Mouse (Mus musculus) brown adipose tissue, adult 24 weeks (tissue): Measurements from ENCODE around the gene D10Wsu102e. TPM values are rescaled to one million over a fixed set of nuclear protein-coding genes. Genes with fewer than 3 reads are reported as not detected.

Source experiments
- H3K27ac ChIP-seq: fragments of 200-500 bp; replicated peaks from 2 replicates; pipeline ENCODE4 v1.5.1; 2012; ENCODE audit warnings: low read depth, mild to moderate bottlenecking, low read length
- H3K4me1 ChIP-seq: fragments of 200-500 bp; 2 replicates; pipeline ENCODE4 v1.6.1; 2012; ENCODE audit warnings: low read length, mixed read lengths; ENCODE audit not compliant: control insufficient read depth, insufficient read depth, insufficient read length
- H3K4me3 ChIP-seq: fragments of 200-500 bp; 2 replicates; pipeline ENCODE4 v1.5.1; 2012; ENCODE audit warnings: low read depth, mild to moderate bottlenecking, low read length, moderate library complexity; ENCODE audit not compliant: insufficient read depth
- polyA plus RNA-seq: library from polyadenylated mRNA; stranded (reverse); fragments of >200 nt; gene quantifications from 2 replicates; pipeline ENCODE4 v1.2.4, GENCODE M21; 2012; ENCODE audit not compliant: missing spikeins, insufficient read depth, insufficient read length

D10Wsu102e gene
- polyA plus RNA-seq, 1 experiment, result 0.20 TPM

DNA sequence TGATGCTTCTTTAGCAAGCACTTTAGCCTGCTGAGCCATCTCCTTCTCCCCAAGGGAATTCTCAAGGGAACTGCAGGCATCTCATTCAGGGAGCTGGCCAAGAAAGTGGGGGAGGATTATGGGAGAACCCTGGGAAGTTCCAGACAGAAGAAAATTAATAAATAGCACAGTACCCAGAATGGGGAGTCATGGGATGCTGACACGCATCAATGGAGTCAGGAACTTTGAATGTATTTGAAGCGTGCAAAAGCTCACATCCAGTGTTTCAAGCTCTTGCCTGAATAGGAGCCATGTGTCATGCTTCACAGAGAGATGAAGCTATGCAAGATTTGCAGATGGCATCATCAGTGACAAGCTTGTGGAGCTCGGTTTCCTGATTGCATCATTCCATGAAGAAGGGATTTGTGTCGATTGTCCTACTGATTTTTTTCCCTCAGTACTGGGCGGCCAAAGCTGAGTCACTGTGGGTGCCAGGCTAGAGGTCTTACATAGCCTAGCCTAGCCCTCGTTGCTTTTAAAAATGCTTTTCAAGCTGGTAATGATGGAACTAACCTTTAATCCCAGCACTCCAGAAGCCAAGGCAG is 170.5 kb downstream of the D10Wsu102e start:
- Histone ChIP-seq H3K27ac (no peak overlapping the region), H3K4me1 (no peaks in the 10 kb centered on the region), H3K4me3 (no peak overlapping the region)

DNA sequence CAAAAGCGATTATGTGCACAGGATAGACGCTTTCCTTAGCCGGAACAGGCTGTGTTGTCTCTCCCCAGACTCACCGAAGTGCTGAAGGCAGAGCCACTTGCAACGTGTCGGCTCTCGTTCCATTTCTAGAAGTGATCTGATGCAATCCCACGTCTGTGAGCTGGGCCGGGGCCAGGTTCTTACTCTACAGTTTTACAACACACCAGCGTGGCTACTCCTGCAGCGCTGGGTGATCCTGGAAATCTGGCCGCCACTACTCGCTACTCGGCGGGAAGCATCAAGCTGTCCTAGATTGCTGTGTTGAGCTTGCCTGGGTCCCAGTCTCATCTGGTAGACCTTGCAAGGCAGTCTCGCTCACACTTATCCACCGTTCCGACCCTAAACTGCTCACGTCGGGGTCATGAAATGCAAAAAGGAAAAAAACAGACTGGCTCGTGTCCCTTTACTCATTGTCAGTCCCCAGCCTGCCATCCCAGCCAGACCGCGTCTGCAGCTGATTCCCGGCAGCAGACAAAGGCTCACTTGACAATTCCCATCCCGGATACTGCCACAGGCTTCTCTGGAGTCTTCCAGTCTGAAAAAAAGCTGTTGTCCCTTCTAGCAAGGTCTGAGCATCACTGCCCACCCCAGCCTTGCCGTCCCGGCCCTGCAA is 173.4 kb downstream of the D10Wsu102e start:
- Histone ChIP-seq H3K27ac (no peak overlapping the region), H3K4me3 (peak overlapping the region; percentile 51), H3K4me1 (no peaks in the 10 kb centered on the region)

DNA sequence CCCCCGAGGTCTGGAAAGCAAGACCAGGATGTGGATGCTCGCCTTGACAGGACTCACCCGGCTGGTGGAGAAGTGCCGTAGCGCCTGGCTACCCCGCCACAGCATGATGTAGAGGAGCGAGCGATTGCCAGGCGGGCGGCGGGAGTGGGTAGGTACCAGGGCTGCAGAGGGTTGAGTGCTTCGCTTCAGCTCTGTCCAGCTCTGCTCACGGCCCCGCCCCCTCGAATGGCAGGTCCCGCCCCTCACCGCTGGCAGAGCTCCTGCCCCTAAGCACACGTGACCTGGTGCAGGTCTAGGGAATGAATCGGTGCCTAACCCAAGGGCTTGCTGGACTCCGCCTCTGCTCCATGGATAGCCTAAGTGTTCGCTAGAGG is 173.9 kb downstream of the D10Wsu102e start, which contains the start of gene Aldh1l2:
Gene Aldh1l2, minus strand, starts transcription at position 231 of the 374 bp plus-strand sequence.
- Histone ChIP-seq H3K27ac (no peak within 1 kb of the TSS), H3K4me1 (no peaks in the 10 kb centered on the region), H3K4me3 (peak within 1 kb of the TSS; percentile 51)

- H3K4me1 ChIP-seq, result no peaks in the 10 kb centered on the region
Observed at GRCm38 (mm10) chr10:83536436-83536835, 176.4 kb downstream of the D10Wsu102e start.

More at GRCm38 (mm10) chr10:83536436-83536835, 176.4 kb downstream of the D10Wsu102e start:
- H3K4me3 ChIP-seq, result no peak overlapping the region
- no peak overlapping the region for H3K27ac ChIP-seq

Other genes with a start within 250 kb of the D10Wsu102e start
- 1.3 and 1.8 TPM in 2 replicates for gene Slc41a2, start 22.3 kb upstream of the D10Wsu102e start, polyA plus RNA-seq
- 0.25 TPM in 1 of 2 replicates, not detected in the other for gene Aldh1l2, start 173.9 kb downstream of the D10Wsu102e start, polyA plus RNA-seq
- gene Washc4, start 183.5 kb downstream of the D10Wsu102e start, polyA plus RNA-seq, result 6.5 and 8.2 TPM in 2 replicates